Mouse (Mus musculus) heart, embryonic 10.5 days (tissue): Measurements from ENCODE around the gene Dnmt3a. TPM values are rescaled to one million over a fixed set of nuclear protein-coding genes. Genes with fewer than 3 reads are reported as not detected.

Experiments used
- DNase-seq: peaks from one replicate; pipeline ENCODE4 v3.0.0-alpha.2; 2017; ENCODE audit warnings: low spot score
- H3K27ac ChIP-seq: fragments of 300-500 bp; sonication (generic); 2 replicates; pipeline ENCODE4 v1.5.1; 2016; ENCODE audit warnings: mild to moderate bottlenecking
- H3K27me3 ChIP-seq: fragments of 300-500 bp; sonication (generic); 2 replicates; pipeline ENCODE4 v1.6.1; 2016; ENCODE audit warnings: mild to moderate bottlenecking; ENCODE audit not compliant: poor library complexity, insufficient read depth, severe bottlenecking
- H3K36me3 ChIP-seq: fragments of 300-500 bp; sonication (generic); 2 replicates; pipeline ENCODE4 v1.6.1; 2016; ENCODE audit warnings: mild to moderate bottlenecking, moderate library complexity
- H3K4me1 ChIP-seq: fragments of 300-500 bp; sonication (generic); 2 replicates; pipeline ENCODE4 v1.6.1; 2016; ENCODE audit warnings: mild to moderate bottlenecking
- H3K4me3 ChIP-seq: fragments of 300-500 bp; sonication (generic); 2 replicates; pipeline ENCODE4 v1.5.1; 2016; ENCODE audit warnings: mild to moderate bottlenecking, moderate library complexity
- H3K9me3 ChIP-seq: fragments of 300-500 bp; sonication (generic); 2 replicates; pipeline ENCODE4 v1.6.1; 2016; ENCODE audit warnings: mild to moderate bottlenecking, moderate library complexity
- WGBS: fragments of 180-500 bp; shearing (Covaris S2); methylation state at CpG from one replicate; pipeline ENCODE4 v1.1.7; 2016; 5-methylcytosine and 5-hydroxymethylcytosine counted together
- polyA plus RNA-seq: library from polyadenylated mRNA; unstranded; fragments of >200 nt; fragmentation: Nextera tagmentation; extraction: Ambion mirVana; gene quantifications from 2 replicates; pipeline ENCODE4 v1.2.1, GENCODE M21; 2016

The Dnmt3a gene
- polyA plus RNA-seq, 1 experiment from 2014 or later: 154 TPM

DNA sequence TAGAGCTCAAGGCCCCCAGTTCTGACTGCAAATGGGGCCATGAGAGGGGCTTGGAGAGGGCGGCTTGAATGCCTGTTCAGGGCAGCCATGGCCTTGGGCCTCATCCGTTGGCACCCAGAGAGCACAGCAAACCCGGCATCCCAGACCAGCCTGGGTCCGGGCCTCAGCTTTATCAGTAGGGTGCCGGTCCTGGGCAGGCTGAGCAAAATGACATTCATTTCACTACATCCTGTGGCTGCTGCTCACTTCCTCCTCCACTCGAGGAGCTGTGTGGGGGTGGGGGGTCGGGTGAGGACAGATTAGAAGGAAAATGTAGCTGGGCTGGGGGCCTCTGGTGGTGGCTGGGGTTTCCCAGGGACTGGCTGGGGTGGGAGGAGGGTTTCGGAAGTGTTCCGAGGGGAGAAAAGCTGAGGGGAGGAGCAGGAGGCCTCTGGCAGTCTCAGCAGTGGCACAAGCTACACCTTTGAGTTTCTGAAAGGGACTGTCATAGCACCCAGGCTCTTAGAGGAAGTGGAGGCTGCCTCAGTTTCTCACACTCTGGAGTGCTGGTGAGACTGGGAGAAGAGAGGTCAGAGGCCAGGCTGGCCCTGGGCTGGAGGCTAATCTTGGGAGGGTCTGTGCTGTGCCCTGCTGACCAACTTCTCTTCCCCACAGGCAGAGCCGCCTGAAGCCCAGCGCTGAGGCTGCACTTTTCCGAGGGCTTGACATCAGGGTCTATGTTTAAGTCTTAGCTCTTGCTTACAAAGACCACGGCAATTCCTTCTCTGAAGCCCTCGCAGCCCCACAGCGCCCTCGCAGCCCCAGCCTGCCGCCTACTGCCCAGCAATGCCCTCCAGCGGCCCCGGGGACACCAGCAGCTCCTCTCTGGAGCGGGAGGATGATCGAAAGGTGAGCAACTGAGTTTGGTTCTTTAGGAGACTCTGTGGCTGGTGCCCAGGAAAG, 28.8 kb downstream of the Dnmt3a start:
- whole genome bisulfite sequencing: 6% methylated on average over 21 of the region's 21 CpGs
- peak overlapping the region; percentile 48 for H3K4me3 ChIP-seq
- peak overlapping the region; percentile 88 for H3K27ac ChIP-seq
- H3K36me3 ChIP-seq: peaks cover 41% of the 10 kb centered on the region
- no peaks in the 10 kb centered on the region for H3K27me3 ChIP-seq
- H3K9me3 ChIP-seq: no peaks in the 10 kb centered on the region
- peaks cover 50% of the 10 kb centered on the region for H3K4me1 ChIP-seq
- peak; percentile 86 for DNase-seq

DNA sequence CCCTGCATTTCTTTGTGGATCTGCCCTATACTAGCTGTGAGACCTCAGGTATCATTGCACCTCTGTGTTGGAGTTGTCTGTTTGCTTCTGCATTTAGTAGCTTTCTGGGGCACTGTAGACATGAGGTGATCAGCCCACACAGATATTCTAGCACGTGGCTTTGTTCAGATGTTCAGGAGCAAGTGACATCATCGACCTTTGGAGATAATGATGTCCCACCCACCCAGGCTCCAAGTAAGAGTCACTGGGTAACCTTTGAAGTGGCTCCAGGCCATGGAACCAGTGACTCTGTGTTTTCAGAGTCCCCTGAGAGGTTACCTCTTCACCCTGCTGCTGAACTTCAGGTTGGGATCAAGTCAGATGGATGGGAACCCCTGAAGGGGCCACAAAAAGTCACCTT, 29.8 kb downstream of the Dnmt3a start:
- 22% methylated on average over 2 of the region's 2 CpGs for WGBS
- Histone ChIP-seq H3K36me3 (peaks cover 49% of the 10 kb centered on the region), H3K27me3 (no peaks in the 10 kb centered on the region), H3K27ac (no peak overlapping the region), H3K4me3 (no peak overlapping the region), H3K4me1 (peaks cover 50% of the 10 kb centered on the region), H3K9me3 (no peaks in the 10 kb centered on the region)
- DNase-seq: no peak

DNA sequence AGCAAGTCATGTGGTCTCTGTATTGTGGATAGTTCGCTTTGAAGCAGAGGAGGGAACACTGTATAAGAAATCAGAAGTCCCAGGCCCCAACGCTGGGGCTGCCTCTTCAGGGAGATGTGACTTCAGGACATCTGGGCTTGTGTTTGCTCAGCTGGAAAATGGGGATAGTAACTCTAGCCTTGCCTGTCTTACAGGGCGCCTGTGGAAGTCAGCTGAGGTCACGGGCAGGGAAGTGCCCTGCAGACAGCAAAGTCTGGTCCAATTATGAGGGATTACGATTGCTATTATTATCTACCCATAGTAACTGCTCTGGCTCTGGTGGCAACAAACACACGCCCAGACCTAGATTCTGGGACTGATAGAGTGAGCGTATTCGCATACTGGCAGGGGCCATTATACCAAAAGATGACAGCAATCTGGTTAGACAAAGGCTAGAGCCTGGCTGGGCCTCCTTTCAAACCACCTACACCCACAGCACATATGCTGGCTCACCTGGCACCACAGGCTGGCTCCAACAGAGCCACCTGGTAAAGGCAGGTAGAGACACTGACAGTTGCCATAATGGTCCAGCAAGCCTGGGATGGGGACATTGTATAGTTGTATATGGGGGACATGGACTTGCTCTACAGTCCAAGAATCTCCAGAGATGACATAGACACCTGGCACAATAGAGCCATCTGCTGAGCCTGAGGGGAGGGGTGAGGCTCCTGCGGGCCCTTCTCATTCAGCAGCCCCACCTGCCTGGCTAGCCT, 31.4 kb downstream of the Dnmt3a start:
- 75% methylated on average over 9 of the region's 9 CpGs for WGBS
- H3K4me1 ChIP-seq: peaks cover 57% of the 10 kb centered on the region
- no peaks in the 10 kb centered on the region for H3K27me3 ChIP-seq
- H3K4me3 ChIP-seq: no peak overlapping the region
- no peak for DNase-seq
- no peak overlapping the region for H3K27ac ChIP-seq
- H3K9me3 ChIP-seq: no peaks in the 10 kb centered on the region
- H3K36me3 ChIP-seq: peaks cover 65% of the 10 kb centered on the region

DNA sequence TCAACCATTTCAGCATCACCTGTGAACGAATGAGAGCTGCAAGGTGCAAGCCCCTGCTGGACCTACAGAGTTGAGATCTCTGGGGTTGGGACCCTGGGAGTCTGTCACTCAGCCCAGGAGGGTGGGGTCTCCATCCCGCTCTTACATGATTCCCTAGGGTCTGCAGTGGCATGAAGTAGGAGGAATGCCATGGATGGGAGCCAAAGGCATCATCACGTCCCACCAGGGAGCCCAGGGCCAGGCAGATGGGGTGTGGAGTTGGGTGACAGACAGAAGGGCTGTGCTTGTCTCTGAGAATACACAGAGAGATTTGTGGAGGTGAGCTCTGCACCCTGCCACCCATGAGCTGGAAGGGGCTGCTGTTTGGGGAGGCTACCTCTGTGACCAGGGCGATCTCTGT, 32.2 kb downstream of the Dnmt3a start:
- WGBS: 75% methylated on average over 4 of the region's 4 CpGs

DNA sequence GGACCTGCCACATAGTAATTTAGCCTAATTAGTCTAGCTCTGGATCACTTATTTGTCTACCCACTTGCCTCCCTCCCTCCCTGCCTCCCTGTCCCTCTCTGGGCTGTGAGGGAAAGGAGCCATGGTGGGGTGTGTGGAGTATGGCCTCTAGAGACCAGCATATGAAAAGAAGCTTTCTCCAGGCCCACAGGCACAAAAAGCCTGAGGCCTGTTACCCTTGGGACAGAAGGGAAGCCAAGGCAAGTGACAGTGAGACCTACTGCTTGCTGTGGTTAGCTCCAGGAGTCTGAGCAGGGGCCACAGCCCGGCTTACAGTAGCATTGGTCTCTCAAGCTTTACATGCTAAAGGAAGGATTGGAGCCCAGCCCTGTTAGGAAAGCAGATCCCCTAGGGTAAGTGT, 33.9 kb downstream of the Dnmt3a start:
- Histone ChIP-seq H3K4me1 (peaks cover 56% of the 10 kb centered on the region), H3K4me3 (no peak overlapping the region), H3K36me3 (peaks cover 66% of the 10 kb centered on the region), H3K27ac (no peak overlapping the region), H3K27me3 (no peaks in the 10 kb centered on the region), H3K9me3 (no peaks in the 10 kb centered on the region)
- 94% methylated on average over 1 of the region's 1 CpGs for WGBS
- DNase-seq: no peak

More for the DNA sequence above, 32.2 kb downstream of the Dnmt3a start:
- no peaks in the 10 kb centered on the region for H3K9me3 ChIP-seq
- H3K27me3 ChIP-seq: no peaks in the 10 kb centered on the region
- H3K4me3 ChIP-seq: no peak overlapping the region
- peaks cover 66% of the 10 kb centered on the region for H3K36me3 ChIP-seq
- no peak overlapping the region for H3K27ac ChIP-seq
- peaks cover 56% of the 10 kb centered on the region for H3K4me1 ChIP-seq
- no peak for DNase-seq

DNA sequence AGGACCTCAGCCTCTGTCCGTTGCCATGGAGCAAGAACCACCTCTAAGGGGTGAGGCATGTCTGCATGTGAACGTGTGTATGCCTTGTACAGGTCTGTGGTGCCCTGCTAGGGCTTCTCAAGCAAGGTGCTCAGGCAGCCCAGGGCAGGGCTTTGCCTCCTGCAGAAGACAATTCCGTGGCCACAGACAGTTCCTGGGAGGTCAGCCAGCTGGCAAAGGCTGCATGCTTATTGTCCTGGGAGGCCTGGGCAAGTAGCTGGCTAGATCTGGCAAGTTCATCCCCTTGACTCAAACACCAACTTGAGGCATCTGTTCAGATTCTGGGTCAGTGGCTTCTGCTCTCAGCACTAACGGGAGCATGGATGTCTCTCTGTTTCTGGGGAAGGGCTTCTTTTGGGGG, 35.3 kb downstream of the Dnmt3a start:
- Histone ChIP-seq H3K9me3 (no peaks in the 10 kb centered on the region), H3K4me1 (peaks cover 55% of the 10 kb centered on the region), H3K27ac (no peak overlapping the region), H3K36me3 (peaks cover 68% of the 10 kb centered on the region), H3K27me3 (no peaks in the 10 kb centered on the region), H3K4me3 (no peak overlapping the region)
- 61% methylated on average over 4 of the region's 4 CpGs for WGBS
- no peak for DNase-seq

DNA sequence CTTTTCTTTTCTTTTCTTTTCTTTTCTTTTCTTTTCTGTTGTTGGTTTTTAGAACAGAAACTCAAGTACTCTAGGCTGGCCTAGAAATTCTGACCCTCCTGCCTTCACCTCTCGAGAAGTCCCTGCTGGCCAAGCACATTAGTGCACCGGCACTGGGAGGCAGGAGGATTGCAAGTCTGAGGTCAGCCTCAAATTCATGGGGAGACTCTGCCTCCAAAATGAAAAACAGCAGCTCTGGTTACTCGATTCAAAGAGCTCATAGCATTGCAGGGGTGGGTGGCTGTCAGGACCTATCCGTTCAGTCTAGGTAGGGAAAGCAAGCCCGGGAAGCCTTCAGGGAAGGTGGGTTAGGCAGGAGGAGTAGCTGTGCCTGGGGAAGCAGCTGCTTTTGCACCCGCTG, 37.0 kb downstream of the Dnmt3a start:
- peak overlapping the region; percentile 65 for H3K27ac ChIP-seq
- 50% methylated on average over 6 of the region's 6 CpGs for WGBS
- H3K36me3 ChIP-seq: peaks cover 53% of the 10 kb centered on the region
- peaks cover 50% of the 10 kb centered on the region for H3K4me1 ChIP-seq
- no peak overlapping the region for H3K4me3 ChIP-seq
- no peaks in the 10 kb centered on the region for H3K27me3 ChIP-seq
- no peak for DNase-seq
- H3K9me3 ChIP-seq: no peaks in the 10 kb centered on the region

DNA sequence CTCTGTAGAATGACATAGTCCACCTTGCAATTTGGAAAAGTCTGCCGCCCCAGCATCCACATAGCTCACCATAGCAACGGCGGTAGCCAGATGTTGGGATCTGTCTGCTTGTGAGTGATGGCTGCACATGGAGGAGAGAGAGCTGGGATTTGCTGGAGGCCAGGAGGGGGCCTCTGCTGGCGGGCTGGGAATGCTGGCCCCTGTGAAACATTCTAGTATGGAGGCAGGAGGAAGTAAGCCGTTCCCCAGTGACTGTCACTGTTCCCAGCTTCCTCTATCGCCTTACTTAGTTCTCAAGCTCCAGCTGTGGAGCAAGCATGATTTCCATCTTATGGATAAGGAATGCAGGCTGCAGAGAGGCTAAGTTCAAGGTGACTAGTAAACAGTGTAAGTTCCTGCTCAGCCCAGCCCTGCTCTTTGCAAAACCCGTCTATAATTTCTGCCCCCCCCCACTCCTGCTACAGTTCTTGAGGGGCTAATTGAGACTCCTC, 37.6 kb downstream of the Dnmt3a start:
- no peaks in the 10 kb centered on the region for H3K9me3 ChIP-seq
- H3K36me3 ChIP-seq: peaks cover 51% of the 10 kb centered on the region
- H3K4me3 ChIP-seq: 0 out of 2 replicates have a peak overlapping the region, but pooled peaks have one; percentile 3
- no peak for DNase-seq
- peak overlapping the region; percentile 65 for H3K27ac ChIP-seq
- peaks cover 50% of the 10 kb centered on the region for H3K4me1 ChIP-seq
- H3K27me3 ChIP-seq: no peaks in the 10 kb centered on the region
- 13% methylated on average over 7 of the region's 7 CpGs for WGBS

DNA sequence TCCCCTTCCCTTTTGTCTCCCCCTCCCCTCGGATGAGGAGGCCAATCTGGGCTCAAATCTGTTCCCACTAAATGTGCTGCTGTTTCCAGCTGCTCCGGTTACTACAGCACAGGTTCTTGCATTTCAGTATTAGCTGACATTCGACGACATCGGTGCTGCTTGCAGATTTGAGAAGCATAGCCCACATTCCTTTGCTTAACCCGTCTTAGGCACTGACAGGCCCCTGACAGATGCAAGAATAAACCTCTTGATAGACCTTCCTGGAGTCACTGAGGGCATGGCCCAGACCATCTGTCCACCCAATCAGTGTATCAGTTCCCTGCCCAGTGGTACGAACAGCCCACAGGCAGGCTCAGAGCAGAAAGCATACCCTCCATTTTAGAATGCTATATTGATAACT, 38.1 kb downstream of the Dnmt3a start:
- no peaks in the 10 kb centered on the region for H3K27me3 ChIP-seq
- H3K4me3 ChIP-seq: 0 out of 2 replicates have a peak overlapping the region, but pooled peaks have one; percentile 3
- peaks cover 48% of the 10 kb centered on the region for H3K36me3 ChIP-seq
- H3K9me3 ChIP-seq: no peaks in the 10 kb centered on the region
- WGBS: 24% methylated on average over 7 of the region's 7 CpGs
- peaks cover 50% of the 10 kb centered on the region for H3K4me1 ChIP-seq
- peak overlapping the region; percentile 65 for H3K27ac ChIP-seq
- DNase-seq: no peak

DNA sequence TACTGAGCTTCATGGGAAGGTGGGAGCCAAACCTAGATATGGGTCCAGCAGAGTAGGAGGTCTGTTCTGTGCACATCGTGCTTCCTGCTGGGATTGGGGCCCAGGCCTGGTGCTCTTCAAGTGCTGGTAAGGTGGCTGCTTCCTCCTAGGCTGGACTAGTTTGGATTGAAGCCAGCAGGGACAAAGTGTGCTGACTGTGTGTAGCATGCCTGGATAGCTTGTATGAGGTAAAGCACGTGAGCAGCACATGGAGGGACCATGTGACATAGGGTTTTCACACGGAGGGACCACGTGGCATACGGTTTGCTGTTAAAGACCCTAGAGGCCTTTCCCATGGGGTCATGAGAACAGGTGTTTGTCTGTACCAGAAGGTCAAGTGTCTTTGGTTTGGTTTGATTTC, 38.5 kb downstream of the Dnmt3a start:
- Histone ChIP-seq H3K27me3 (no peaks in the 10 kb centered on the region), H3K4me1 (peaks cover 50% of the 10 kb centered on the region), H3K9me3 (no peaks in the 10 kb centered on the region), H3K36me3 (peaks cover 46% of the 10 kb centered on the region), H3K27ac (peak overlapping the region; percentile 65; the same call in 1 of the 2 replicates), H3K4me3 (no peak overlapping the region)
- DNase-seq: no peak
- 70% methylated on average over 5 of the region's 5 CpGs for WGBS

DNA sequence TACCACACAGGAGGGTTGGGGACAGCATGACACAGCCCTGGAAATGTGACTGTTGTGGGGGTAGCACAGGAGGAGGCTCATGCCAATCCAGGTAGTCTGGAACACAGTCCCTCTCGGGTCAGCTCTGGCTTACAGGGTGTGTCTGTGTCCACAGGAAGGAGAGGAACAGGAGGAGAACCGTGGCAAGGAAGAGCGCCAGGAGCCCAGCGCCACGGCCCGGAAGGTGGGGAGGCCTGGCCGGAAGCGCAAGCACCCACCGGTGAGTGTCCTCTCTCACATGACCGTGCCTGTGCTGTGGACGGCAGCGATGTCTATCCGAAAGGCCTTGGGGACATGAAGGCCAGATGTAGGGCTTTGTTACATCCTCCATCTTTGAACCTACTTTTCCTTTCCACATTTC, 43.7 kb downstream of the Dnmt3a start:
- H3K9me3 ChIP-seq: no peaks in the 10 kb centered on the region
- no peaks in the 10 kb centered on the region for H3K27me3 ChIP-seq
- peaks cover 43% of the 10 kb centered on the region for H3K4me1 ChIP-seq
- WGBS: 89% methylated on average over 13 of the region's 13 CpGs
- H3K27ac ChIP-seq: peak overlapping the region; percentile 32; the same call in 1 of the 2 replicates
- no peak for DNase-seq
- peaks cover 56% of the 10 kb centered on the region for H3K36me3 ChIP-seq
- no peak overlapping the region for H3K4me3 ChIP-seq

DNA sequence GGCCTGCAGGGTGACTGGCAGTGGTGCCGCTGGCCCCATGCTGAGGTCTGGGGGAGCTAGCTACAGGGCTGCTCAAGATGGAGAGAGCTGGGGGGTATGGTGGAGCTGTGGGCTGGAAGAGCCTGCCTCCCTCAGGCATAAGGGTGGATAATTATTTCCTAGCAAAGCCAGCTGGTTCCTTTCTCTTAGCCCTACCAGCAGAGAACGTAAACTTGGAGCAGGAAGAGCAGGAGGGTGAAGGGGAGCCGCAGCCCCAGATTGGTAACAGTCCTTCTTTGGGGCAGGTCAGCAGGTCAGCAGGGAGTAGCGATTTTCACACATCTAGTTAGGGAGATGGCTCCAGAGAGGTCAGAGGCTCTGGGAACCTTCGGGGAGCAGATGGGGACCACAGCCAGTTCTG, 44.4 kb downstream of the Dnmt3a start:
- no peaks in the 10 kb centered on the region for H3K9me3 ChIP-seq
- no peak for DNase-seq
- 43% methylated on average over 5 of the region's 5 CpGs for WGBS
- H3K27me3 ChIP-seq: no peaks in the 10 kb centered on the region
- peak overlapping the region; percentile 32; the same call in 1 of the 2 replicates for H3K27ac ChIP-seq
- H3K4me1 ChIP-seq: peaks cover 42% of the 10 kb centered on the region
- peaks cover 55% of the 10 kb centered on the region for H3K36me3 ChIP-seq
- no peak overlapping the region for H3K4me3 ChIP-seq

DNA sequence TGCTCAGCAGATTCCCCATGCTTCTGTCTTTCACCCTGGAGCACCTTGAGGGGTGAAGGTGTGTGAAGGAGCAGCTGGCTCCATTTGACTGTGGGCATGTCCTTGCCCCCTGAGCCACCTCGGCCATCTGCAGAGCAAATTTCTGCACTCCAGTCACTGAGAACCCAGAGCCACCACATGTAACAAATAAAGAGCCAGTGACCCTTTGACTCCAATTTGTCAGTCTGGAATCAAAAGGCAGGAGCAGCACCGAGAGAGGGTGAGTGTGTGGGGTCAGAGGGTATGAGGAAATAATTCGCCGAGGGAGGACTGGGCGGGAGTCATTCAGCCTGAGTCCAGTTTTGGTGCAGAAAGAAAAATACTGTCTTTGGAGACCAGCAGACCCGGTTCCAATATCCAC, 44.9 kb downstream of the Dnmt3a start:
- Histone ChIP-seq H3K36me3 (peaks cover 50% of the 10 kb centered on the region), H3K4me3 (no peak overlapping the region), H3K4me1 (peaks cover 42% of the 10 kb centered on the region), H3K27me3 (no peaks in the 10 kb centered on the region), H3K27ac (no peak overlapping the region), H3K9me3 (no peaks in the 10 kb centered on the region)
- no peak for DNase-seq
- 47% methylated on average over 6 of the region's 6 CpGs for whole genome bisulfite sequencing
